Mouse (Mus musculus) embryonic facial prominence, embryonic 11.5 days (tissue): Measurements from ENCODE around the gene Bcl2a1b. TPM values are rescaled to one million over a fixed set of nuclear protein-coding genes. Genes with fewer than 3 reads are reported as not detected.
"Not testable (repeated sequence)": the region's sequence is repeated elsewhere in the genome, so short reads cannot be mapped to it uniquely, and the experiment has no call there.

Experiments used
- ATAC-seq: fragments of 200-750 bp; cut with Nextera tagmentation; replicated peaks from 2 replicates; pipeline ENCODE4 v1.8.0; 2017; ENCODE audit warnings: low read depth; ENCODE audit not compliant: insufficient number of reproducible peaks, low FRiP score, low TSS enrichment
- DNase-seq: peaks from one replicate; pipeline ENCODE4 v3.0.0-alpha.2; 2015; ENCODE audit warnings: low spot score
- H3K27ac ChIP-seq: fragments of 300-500 bp; sonication (generic); replicated peaks from 2 replicates; pipeline ENCODE4 v1.5.1; 2014; ENCODE audit warnings: mild to moderate bottlenecking, low read depth, low read length, control low read depth
- H3K27me3 ChIP-seq: fragments of 300-500 bp; sonication (generic); 2 replicates; pipeline ENCODE4 v1.6.1; 2014; ENCODE audit warnings: mild to moderate bottlenecking, low read length, moderate library complexity, mixed read lengths; ENCODE audit not compliant: control insufficient read depth, insufficient read depth
- H3K36me3 ChIP-seq: fragments of 300-500 bp; sonication (generic); replicated peaks from 2 replicates; pipeline ENCODE4 v1.6.1; 2014; ENCODE audit warnings: low read depth, mild to moderate bottlenecking, low read length, moderate library complexity, mixed read lengths; ENCODE audit not compliant: control insufficient read depth, insufficient read depth
- H3K4me1 ChIP-seq: fragments of 300-500 bp; sonication (generic); 2 replicates; pipeline ENCODE4 v1.6.1; 2014; ENCODE audit warnings: low read length, mixed read lengths; ENCODE audit not compliant: control insufficient read depth, insufficient read depth
- H3K4me2 ChIP-seq: fragments of 300-500 bp; sonication (generic); 2 replicates; pipeline ENCODE4 v1.6.1; 2014; ENCODE audit warnings: low read depth, mild to moderate bottlenecking, control low read depth, low read length, moderate library complexity
- H3K4me3 ChIP-seq: fragments of 300-500 bp; sonication (generic); 2 replicates; pipeline ENCODE4 v1.5.1; 2014; ENCODE audit warnings: low read depth, low read length, control low read depth
- H3K9ac ChIP-seq: fragments of 300-500 bp; sonication (generic); replicated peaks from 2 replicates; pipeline ENCODE4 v1.6.1; 2014; ENCODE audit warnings: mild to moderate bottlenecking, control low read depth, low read length
- H3K9me3 ChIP-seq: fragments of 300-500 bp; sonication (generic); replicated peaks from 2 replicates; pipeline ENCODE4 v1.6.1; 2016; ENCODE audit warnings: mild to moderate bottlenecking, low read length, inconsistent platforms, mixed read lengths; ENCODE audit not compliant: control insufficient read depth
- WGBS: fragments of 180-500 bp; shearing (Covaris S2); extraction: QIAGEN DNeasy Blood & Tissue Kit; methylation state at CpG from one replicate; pipeline ENCODE4 v1.1.7; 2014; 5-methylcytosine and 5-hydroxymethylcytosine counted together
- polyA plus RNA-seq: library from polyadenylated mRNA; unstranded; fragments of >200 nt; fragmentation: Nextera tagmentation; extraction: Ambion mirVana; gene quantifications from 2 replicates; pipeline ENCODE4 v1.2.1, GENCODE M21; 2014

The Bcl2a1b gene
- polyA plus RNA-seq, 1 experiment from 2014 or later, result not detected

GRCm38 (mm10) chr9:89226071-89226470 lies 27.1 kb downstream of the Bcl2a1b start:
- Histone ChIP-seq H3K4me3 (no peak overlapping the region), H3K36me3 (no peaks in the 10 kb centered on the region), H3K4me1 (no peaks in the 10 kb centered on the region), H3K27me3 (no peaks in the 10 kb centered on the region), H3K4me2 (no peak overlapping the region), H3K9ac (no peak overlapping the region), H3K27ac (no peak overlapping the region), H3K9me3 (no peaks in the 10 kb centered on the region)
- DNase-seq (peak; percentile 23), ATAC-seq (no peak)
- 54% methylated on average over 4 of the region's 4 CpGs for WGBS

- Histone ChIP-seq H3K4me3 (no peak overlapping the region), H3K9me3 (no peaks in the 10 kb centered on the region), H3K27me3 (no peaks in the 10 kb centered on the region), H3K9ac (no peak overlapping the region), H3K27ac (no peak overlapping the region), H3K36me3 (no peaks in the 10 kb centered on the region), H3K4me2 (no peak overlapping the region), H3K4me1 (no peaks in the 10 kb centered on the region)
- 82% methylated on average over 7 of the region's 7 CpGs for WGBS
- DNase-seq (no peak), ATAC-seq (no peak)
Measured at GRCm38 (mm10) chr9:89228122-89228521, 29.1 kb downstream of the Bcl2a1b start.

GRCm38 (mm10) chr9:89230897-89231497 lies 32.0 kb downstream of the Bcl2a1b start:
- H3K36me3 ChIP-seq, H3K4me1 ChIP-seq, ATAC-seq, H3K4me3 ChIP-seq, H3K9ac ChIP-seq, H3K4me2 ChIP-seq, H3K9me3 ChIP-seq, DNase-seq, H3K27ac ChIP-seq, H3K27me3 ChIP-seq: not testable (repeated sequence)
- WGBS, result 61% methylated on average over 1 of the region's 2 CpGs

- 96% methylated on average over 4 of the region's 4 CpGs for WGBS
- H3K36me3 ChIP-seq, H3K9ac ChIP-seq, H3K27ac ChIP-seq, H3K27me3 ChIP-seq, H3K4me1 ChIP-seq, DNase-seq, H3K4me2 ChIP-seq, H3K9me3 ChIP-seq, H3K4me3 ChIP-seq, ATAC-seq: not testable (repeated sequence)
Measured at GRCm38 (mm10) chr9:89237131-89237530, 38.1 kb downstream of the Bcl2a1b start.

- H3K9ac ChIP-seq, DNase-seq, H3K9me3 ChIP-seq, H3K4me3 ChIP-seq, H3K4me1 ChIP-seq, H3K36me3 ChIP-seq, H3K27ac ChIP-seq, H3K27me3 ChIP-seq, H3K4me2 ChIP-seq, ATAC-seq: not testable (repeated sequence)
- WGBS, result 86% methylated on average over 4 of the region's 5 CpGs
Measured at GRCm38 (mm10) chr9:89238976-89239505, 40.0 kb downstream of the Bcl2a1b start.

GRCm38 (mm10) chr9:89240516-89241019 lies 41.6 kb downstream of the Bcl2a1b start:
- not testable (repeated sequence) for DNase-seq, ATAC-seq, H3K4me2 ChIP-seq, H3K36me3 ChIP-seq, H3K4me3 ChIP-seq, H3K27me3 ChIP-seq, H3K9ac ChIP-seq, H3K27ac ChIP-seq, H3K4me1 ChIP-seq, H3K9me3 ChIP-seq
- 86% methylated on average over 3 of the region's 3 CpGs for WGBS

- Histone ChIP-seq H3K36me3 (no peaks in the 10 kb centered on the region), H3K27me3 (no peaks in the 10 kb centered on the region), H3K4me2 (no peak overlapping the region), H3K9ac (no peak overlapping the region), H3K27ac (no peak overlapping the region), H3K4me3 (no peak overlapping the region), H3K9me3 (no peaks in the 10 kb centered on the region), H3K4me1 (no peaks in the 10 kb centered on the region)
- 84% methylated on average over 2 of the region's 2 CpGs for WGBS
- DNase-seq, result no peak
- no peak for ATAC-seq
Measured at GRCm38 (mm10) chr9:89253400-89253799, 54.4 kb downstream of the Bcl2a1b start.

GRCm38 (mm10) chr9:89256556-89257335 lies 57.7 kb downstream of the Bcl2a1b start:
- Histone ChIP-seq H3K4me3 (no peak overlapping the region), H3K9ac (no peak overlapping the region), H3K27ac (no peak overlapping the region), H3K27me3 (no peaks in the 10 kb centered on the region), H3K4me1 (no peaks in the 10 kb centered on the region), H3K36me3 (no peaks in the 10 kb centered on the region), H3K9me3 (no peaks in the 10 kb centered on the region), H3K4me2 (no peak overlapping the region)
- 81% methylated on average over 12 of the region's 12 CpGs for WGBS
- ATAC-seq (no peak), DNase-seq (no peak)
